Comparison of ENCODE assay signal across 15 mouse cellular contexts in genomic region chr9:23031916-23032315, GRCm38 (mm10).
DNase-seq lines count a peak whose midpoint lies in the region; ATAC-seq and TF ChIP-seq lines count a peak whose summit lies in the region.
"Had no signal": no experiment of that assay in that cellular context is flagged by ENCODE, and none has a peak within 500 bp of the region (broad histone marks: within the 10 kb centered on the region; RNA-seq: fewer than 3 reads in every experiment).

No protein-coding gene starts in this region.

- H3K27ac ChIP-seq in kidney, adult 2 months (ENCODE audit: insufficient read depth, low read depth, low read length): no peak overlapping the region
- no peak overlapping the region for H3K27ac ChIP-seq in kidney, embryonic 15.5 days
- H3K27ac ChIP-seq in hindbrain, embryonic 13.5 days: no peak overlapping the region
- H3K27ac ChIP-seq: embryonic facial prominence, embryonic 13.5 days; hindbrain, embryonic 15.5 days; kidney, postnatal 0 days; liver, embryonic 12.5 days; lung, embryonic 15.5 days; neural tube, embryonic 13.5 days had no signal

- no peaks in the 10 kb centered on the region for H3K9me3 ChIP-seq in kidney, embryonic 15.5 days (replicated peaks)
- no peaks in the 10 kb centered on the region for H3K9me3 ChIP-seq in hindbrain, embryonic 13.5 days
- H3K9me3 ChIP-seq: embryonic facial prominence, embryonic 13.5 days; hindbrain, embryonic 15.5 days; liver, embryonic 12.5 days; lung, embryonic 15.5 days; neural tube, embryonic 13.5 days had no signal

- no peaks in the 10 kb centered on the region for H3K27me3 ChIP-seq in kidney, adult 2 months (replicated peaks; ENCODE audit: control insufficient read depth, insufficient read depth, low read length)
- H3K27me3 ChIP-seq in kidney, embryonic 15.5 days: no peaks in the 10 kb centered on the region
- H3K27me3 ChIP-seq in hindbrain, embryonic 13.5 days: peaks cover 23% of the 10 kb centered on the region; the same call in 1 of the 2 replicates
- H3K27me3 ChIP-seq: hindbrain, embryonic 15.5 days; lung, embryonic 15.5 days had no signal

- H3K4me2 ChIP-seq in kidney, embryonic 15.5 days: no peak overlapping the region
- no peak overlapping the region for H3K4me2 ChIP-seq in hindbrain, embryonic 13.5 days
- H3K4me2 ChIP-seq: embryonic facial prominence, embryonic 13.5 days; hindbrain, embryonic 15.5 days; liver, embryonic 12.5 days; lung, embryonic 15.5 days; neural tube, embryonic 13.5 days had no signal

- no peak for TF ChIP-seq POLR2A in kidney, adult 2 months (IDR thresholded peaks at IDR 0.05; ENCODE audit: low read depth, low read length)

- TF ChIP-seq CTCF in kidney, adult 2 months (conservative IDR thresholded peaks at IDR 0.05; ENCODE audit: insufficient read depth, insufficient read length, low read depth, low read length): no peak

- 81% methylated on average over 9 of the region's 9 CpGs for WGBS in kidney, adult 2 months
- 85% methylated on average over 9 of the region's 9 CpGs for WGBS in kidney, embryonic 15.5 days
- 91% methylated on average over 9 of the region's 9 CpGs for WGBS in hindbrain, embryonic 13.5 days

- H3K4me1 ChIP-seq in kidney, adult 2 months (ENCODE audit: control insufficient read depth, insufficient read depth, low read length): no peaks in the 10 kb centered on the region
- H3K4me1 ChIP-seq in kidney, embryonic 15.5 days: peaks cover 65% of the 10 kb centered on the region
- H3K4me1 ChIP-seq in hindbrain, embryonic 13.5 days (replicated peaks): peaks cover 21% of the 10 kb centered on the region
- H3K4me1 ChIP-seq: liver, embryonic 12.5 days had no signal

- no peaks in the 10 kb centered on the region for H3K36me3 ChIP-seq in kidney, adult 2 months (ENCODE audit: control insufficient read depth, insufficient read depth, low read length)
- no peaks in the 10 kb centered on the region for H3K36me3 ChIP-seq in kidney, embryonic 15.5 days
- no peaks in the 10 kb centered on the region for H3K36me3 ChIP-seq in hindbrain, embryonic 13.5 days
- H3K36me3 ChIP-seq: embryonic facial prominence, embryonic 13.5 days; hindbrain, embryonic 15.5 days; liver, embryonic 12.5 days; lung, embryonic 15.5 days; neural tube, embryonic 13.5 days had no signal

- no peak overlapping the region for H3K4me3 ChIP-seq in kidney, adult 2 months (ENCODE audit: insufficient read depth, low read depth, low read length)
- no peak overlapping the region for H3K4me3 ChIP-seq in kidney, embryonic 15.5 days (replicated peaks)
- H3K4me3 ChIP-seq in hindbrain, embryonic 13.5 days: no peak overlapping the region
- H3K4me3 ChIP-seq: embryonic facial prominence, embryonic 13.5 days; hindbrain, embryonic 15.5 days; liver, embryonic 12.5 days; lung, embryonic 15.5 days; megakaryocyte, embryonic 14.5 days; neural tube, embryonic 13.5 days had no signal

- ATAC-seq in cerebellum, adult (ENCODE audit: insufficient number of reproducible peaks, low FRiP score, low TSS enrichment): no peak
- no peak for ATAC-seq in kidney, embryonic 15.5 days (replicated peaks; ENCODE audit: low FRiP score)
- no peak for ATAC-seq in hindbrain, embryonic 13.5 days (ENCODE audit: low FRiP score)
- ATAC-seq: liver, embryonic 12.5 days had no signal

- DNase-seq in cerebellum, adult 9-10 months: peak; percentile 7
- peak; percentile 76 for DNase-seq in kidney, adult 2 months
- peak; percentile 68 to 77 for DNase-seq in adrenal gland, postnatal 36 days
- peak; percentile 60 to 71 for DNase-seq in kidney, postnatal 25 days
- DNase-seq in retina, postnatal 1 day: no peak

- H3K9ac ChIP-seq in kidney, embryonic 15.5 days: no peak overlapping the region
- H3K9ac ChIP-seq in hindbrain, embryonic 13.5 days: no peak overlapping the region
- H3K9ac ChIP-seq: embryonic facial prominence, embryonic 13.5 days; hindbrain, embryonic 15.5 days; liver, embryonic 12.5 days; lung, embryonic 15.5 days; neural tube, embryonic 13.5 days had no signal
